Mouse (Mus musculus) MEL (cell line): ENCODE data around the gene Tssk3.

Experiments
- CHD2 ChIP-seq: IDR thresholded peaks from 2 replicates; pipeline ENCODE4 v1.6.1; 2011; ENCODE audit warnings: low read length, improper control_type of control experiment
- CTCF ChIP-seq, 3 experiments: IDR thresholded peaks in 2 of 3; conservative IDR thresholded peaks in 1 of 3; 2 replicates each; pipeline ENCODE4 v1.5.1; 2011 to 2012; ENCODE audit warnings: low read length in 3 of 3, low read depth in 2 of 3, mild to moderate bottlenecking in 2 of 3, improper control_type of control experiment in 1 of 3, inconsistent platforms in 1 of 3, mixed read lengths in 1 of 3, moderate library complexity in 1 of 3; ENCODE audit not compliant: control insufficient read depth in 1 of 3, insufficient read depth in 1 of 3, poor library complexity in 1 of 3, severe bottlenecking in 1 of 3
- E2F4 ChIP-seq: IDR thresholded peaks from 2 replicates; pipeline ENCODE4 v1.6.1; 2011; ENCODE audit warnings: low read depth, low read length, improper control_type of control experiment, borderline replicate concordance
- ELF1 ChIP-seq: IDR thresholded peaks from 2 replicates; pipeline ENCODE4 v1.6.1; 2014; ENCODE audit warnings: low read depth, mild to moderate bottlenecking, inconsistent platforms, low read length, improper control_type of control experiment, moderate library complexity
- EP300 ChIP-seq, 2 experiments: IDR thresholded peaks; 2 replicates each; pipeline ENCODE4 v1.6.1; 2011; ENCODE audit warnings: improper control_type of control experiment in 2 of 2, low read length in 2 of 2, low read depth in 1 of 2, mild to moderate bottlenecking in 1 of 2
- GATA1 ChIP-seq: IDR thresholded peaks from 2 replicates; pipeline ENCODE4 v1.6.1; 2011; ENCODE audit warnings: low read depth, low read length, improper control_type of control experiment
- HCFC1 ChIP-seq: IDR thresholded peaks from 2 replicates; pipeline ENCODE4 v1.6.1; 2012; ENCODE audit warnings: low read depth, mild to moderate bottlenecking, inconsistent platforms, low read length, improper control_type of control experiment, moderate library complexity
- JUND ChIP-seq: IDR thresholded peaks from 2 replicates; pipeline ENCODE4 v1.6.1; 2011; ENCODE audit warnings: low read depth, mild to moderate bottlenecking, improper control_type of control experiment, low read length
- MEF2A ChIP-seq: IDR thresholded peaks from 2 replicates; pipeline ENCODE4 v1.6.1; 2014; ENCODE audit warnings: low read depth, mild to moderate bottlenecking, inconsistent platforms, low read length, improper control_type of control experiment; ENCODE audit not compliant: poor library complexity, insufficient replicate concordance, severe bottlenecking; ENCODE audit errors: extremely low read depth
- POLR2A ChIP-seq, 2 experiments: IDR thresholded peaks; 2 replicates each; pipeline ENCODE4 v1.6.1; 2011 to 2012; ENCODE audit warnings: low read length in 2 of 2, mild to moderate bottlenecking in 2 of 2, control low read depth in 1 of 2, improper control_type of control experiment in 1 of 2, low read depth in 1 of 2, moderate library complexity in 1 of 2; ENCODE audit not compliant: control insufficient read depth in 1 of 2, insufficient read depth in 1 of 2, poor library complexity in 1 of 2
- SIN3A ChIP-seq: IDR thresholded peaks from 2 replicates; pipeline ENCODE4 v1.6.1; 2012; ENCODE audit warnings: low read length, improper control_type of control experiment, inconsistent platforms
- ZC3H11A ChIP-seq: IDR thresholded peaks from 2 replicates; pipeline ENCODE4 v1.6.1; 2012; ENCODE audit warnings: low read depth, mild to moderate bottlenecking, inconsistent platforms, low read length, improper control_type of control experiment
- ZKSCAN1 ChIP-seq: IDR thresholded peaks from 2 replicates; pipeline ENCODE4 v1.6.1; 2012; ENCODE audit warnings: low read depth, mild to moderate bottlenecking, inconsistent platforms, low read length, improper control_type of control experiment, moderate library complexity

- TF ChIP-seq ELF1 (no peak), ZKSCAN1 (no peak), HCFC1 (no peak), GATA1 (no peak), CTCF (IDR thresholded peaks at IDR 0.05 in 2 of 3, conservative IDR thresholded peaks at IDR 0.05 in 1 of 3; ENCODE audit: control insufficient read depth in 1 of 3, insufficient read depth in 1 of 3, low read depth in 2 of 3, low read length in 3 of 3, poor library complexity in 1 of 3, severe bottlenecking in 1 of 3) (no peak), E2F4 (no peak), EP300 (IDR thresholded peaks at IDR 0.05; ENCODE audit: low read depth in 1 of 2, low read length in 2 of 2) (no peak), CHD2 (no peak), MEF2A (no peak), POLR2A (IDR thresholded peaks at IDR 0.05; ENCODE audit: control insufficient read depth in 1 of 2, insufficient read depth in 1 of 2, low read depth in 1 of 2, low read length in 2 of 2, poor library complexity in 1 of 2) (no peak), SIN3A (no peak), ZC3H11A (no peak), JUND (no peak)
Observed at GRCm38 (mm10) chr4:129451471-129452169, 39.2 kb downstream of the Tssk3 start.
